9 mouse cellular contexts compared by ENCODE assay signal in the genomic region with DNA sequence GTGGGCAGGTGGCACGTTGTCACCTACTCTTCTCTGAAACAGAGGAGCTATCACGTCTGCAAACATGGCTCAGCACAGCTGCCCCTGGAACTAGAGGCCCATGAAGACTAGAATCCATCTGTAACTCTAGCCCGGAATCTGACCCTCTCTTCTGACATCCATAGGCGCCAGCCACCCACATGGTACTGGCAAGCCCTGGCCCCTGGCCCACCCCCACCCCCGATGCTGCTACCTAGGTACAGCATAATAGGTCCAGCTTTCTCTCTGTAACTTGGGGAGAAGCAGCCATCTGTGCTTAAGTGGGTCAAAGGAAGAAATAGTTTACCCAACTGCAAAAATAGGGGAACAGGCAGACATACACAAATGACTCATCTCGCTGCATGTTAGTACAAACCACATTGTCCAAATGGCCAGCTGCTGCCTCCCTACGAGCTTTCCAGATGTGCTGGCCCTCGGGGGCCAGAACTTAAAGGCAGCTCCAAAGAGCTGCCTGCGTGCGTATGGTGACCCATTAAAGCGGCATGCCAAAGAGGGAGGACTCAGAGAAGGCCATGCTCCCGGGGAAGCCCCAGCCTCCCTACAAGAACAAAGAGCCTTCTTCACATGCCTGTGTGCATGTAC.
DNase-seq lines count a peak whose midpoint lies in the region; ATAC-seq and TF ChIP-seq lines count a peak whose summit lies in the region.
"Had no signal": no experiment of that assay in that cellular context is flagged by ENCODE, and none has a peak within 500 bp of the region (broad histone marks: within the 10 kb centered on the region; RNA-seq: fewer than 3 reads in every experiment).

No protein-coding gene starts in this region.

- H3K9me3 ChIP-seq in kidney, postnatal 0 days (replicated peaks; ENCODE audit: low read length) = no peaks in the 10 kb centered on the region
- H3K9me3 ChIP-seq in kidney, embryonic 16.5 days (ENCODE audit: low read length) = no peaks in the 10 kb centered on the region
- no peaks in the 10 kb centered on the region for H3K9me3 ChIP-seq in embryonic facial prominence, embryonic 11.5 days (replicated peaks; ENCODE audit: control insufficient read depth, low read length)
- no peaks in the 10 kb centered on the region for H3K9me3 ChIP-seq in intestine, postnatal 0 days (ENCODE audit: control insufficient read depth)

- 53% methylated on average over 12 of the region's 12 CpGs for WGBS in kidney, postnatal 0 days
- 52% methylated on average over 12 of the region's 12 CpGs for WGBS in kidney, embryonic 16.5 days
- WGBS in embryonic facial prominence, embryonic 11.5 days = 48% methylated on average over 12 of the region's 12 CpGs
- WGBS in intestine, postnatal 0 days = 58% methylated on average over 12 of the region's 12 CpGs

- no peak overlapping the region for H3K4me2 ChIP-seq in kidney, postnatal 0 days (ENCODE audit: low read length)
- no peak overlapping the region for H3K4me2 ChIP-seq in kidney, embryonic 16.5 days (replicated peaks; ENCODE audit: low read depth, low read length)
- no peak overlapping the region for H3K4me2 ChIP-seq in embryonic facial prominence, embryonic 11.5 days (ENCODE audit: low read depth, low read length)
- no peak overlapping the region for H3K4me2 ChIP-seq in intestine, postnatal 0 days (replicated peaks; ENCODE audit: low read depth)

- peak overlapping the region; percentile 20; the same call in 1 of the 2 replicates for H3K27ac ChIP-seq in kidney, postnatal 0 days
- H3K27ac ChIP-seq in kidney, embryonic 16.5 days (ENCODE audit: low read length) = no peak overlapping the region
- peak overlapping the region; percentile 35; the same call in 1 of the 2 replicates for H3K27ac ChIP-seq in embryonic facial prominence, embryonic 11.5 days (replicated peaks; ENCODE audit: low read depth, low read length)
- peak overlapping the region; percentile 66 for H3K27ac ChIP-seq in intestine, postnatal 0 days (ENCODE audit: low read depth, low read length)

- no peaks in the 10 kb centered on the region for H3K27me3 ChIP-seq in kidney, postnatal 0 days (ENCODE audit: insufficient read depth, low read length)
- no peaks in the 10 kb centered on the region for H3K27me3 ChIP-seq in kidney, embryonic 16.5 days (ENCODE audit: insufficient read depth, low read length)
- H3K27me3 ChIP-seq in embryonic facial prominence, embryonic 11.5 days (ENCODE audit: control insufficient read depth, insufficient read depth, low read length) = no peaks in the 10 kb centered on the region
- H3K27me3 ChIP-seq in intestine, postnatal 0 days (replicated peaks; ENCODE audit: control insufficient read depth, insufficient read depth, low read length) = no peaks in the 10 kb centered on the region

- no peak for TF ChIP-seq CTCF in kidney, postnatal 0 days (IDR thresholded peaks at IDR 0.05; ENCODE audit: low read depth)
- no peak for TF ChIP-seq CTCF in intestine, postnatal 0 days (IDR thresholded peaks at IDR 0.05; ENCODE audit: low read depth)

- no peak overlapping the region for H3K9ac ChIP-seq in kidney, postnatal 0 days (ENCODE audit: low read depth, low read length)
- no peak overlapping the region for H3K9ac ChIP-seq in kidney, embryonic 16.5 days (replicated peaks; ENCODE audit: low read length)
- H3K9ac ChIP-seq in embryonic facial prominence, embryonic 11.5 days (replicated peaks; ENCODE audit: low read length) = no peak overlapping the region
- H3K9ac ChIP-seq in intestine, postnatal 0 days (ENCODE audit: low read depth, low read length) = no peak overlapping the region

- peaks cover 63% of the 10 kb centered on the region for H3K36me3 ChIP-seq in kidney, postnatal 0 days (ENCODE audit: insufficient read depth, low read length)
- peaks cover 55% of the 10 kb centered on the region for H3K36me3 ChIP-seq in kidney, embryonic 16.5 days (ENCODE audit: insufficient read depth, low read length)
- H3K36me3 ChIP-seq in embryonic facial prominence, embryonic 11.5 days (replicated peaks; ENCODE audit: control insufficient read depth, insufficient read depth, low read depth, low read length) = no peaks in the 10 kb centered on the region; the same call in 1 of the 2 replicates
- peaks cover 5% of the 10 kb centered on the region; the same call in 1 of the 2 replicates for H3K36me3 ChIP-seq in intestine, postnatal 0 days (ENCODE audit: control insufficient read depth, insufficient read depth)

- 0 out of 2 replicates have a peak, but pooled peaks cover 2% of the 10 kb centered on the region for H3K4me1 ChIP-seq in kidney, postnatal 0 days (replicated peaks; ENCODE audit: insufficient read depth, low read length)
- H3K4me1 ChIP-seq in kidney, embryonic 16.5 days (ENCODE audit: insufficient read depth, low read length) = peaks cover 14% of the 10 kb centered on the region; the same call in 1 of the 2 replicates
- peaks cover 2% of the 10 kb centered on the region; the same call in 1 of the 2 replicates for H3K4me1 ChIP-seq in embryonic facial prominence, embryonic 11.5 days (ENCODE audit: control insufficient read depth, insufficient read depth, low read length)
- H3K4me1 ChIP-seq in intestine, postnatal 0 days (replicated peaks; ENCODE audit: control insufficient read depth, insufficient read depth, low read length) = no peaks in the 10 kb centered on the region

- no peak for ATAC-seq in kidney, postnatal 0 days (replicated peaks; ENCODE audit: low FRiP score, low read depth)
- ATAC-seq in kidney, embryonic 16.5 days (ENCODE audit: low FRiP score, low TSS enrichment) = no peak
- ATAC-seq in embryonic facial prominence, embryonic 11.5 days (replicated peaks; ENCODE audit: insufficient number of reproducible peaks, low FRiP score, low TSS enrichment, low read depth) = no peak
- peak; percentile 41; the same call in 1 of the 2 replicates for ATAC-seq in intestine, postnatal 0 days

- no peak overlapping the region for H3K4me3 ChIP-seq in kidney, postnatal 0 days (replicated peaks; ENCODE audit: low read depth, low read length)
- no peak overlapping the region for H3K4me3 ChIP-seq in kidney, embryonic 16.5 days (ENCODE audit: low read length)
- H3K4me3 ChIP-seq in embryonic facial prominence, embryonic 11.5 days (ENCODE audit: low read depth, low read length) = no peak overlapping the region
- H3K4me3 ChIP-seq in intestine, postnatal 0 days (ENCODE audit: low read depth, low read length) = no peak overlapping the region

- DNase-seq in kidney, postnatal 0 days (ENCODE audit: low spot score) = peak; percentile 50
- DNase-seq in embryonic facial prominence, embryonic 11.5 days (ENCODE audit: low spot score) = peak; percentile 22
- DNase-seq in skeletal muscle tissue, adult 2 months (ENCODE audit: low read depth, low spot score) = peak; percentile 52
- DNase-seq in spleen, adult 12 weeks (ENCODE audit: low spot score) = no peak
- DNase-seq in spleen, adult 18-20 months = no peak
- no peak for DNase-seq in adrenal gland, postnatal 14 days
- DNase-seq: layer of hippocampus, adult 9-11 months had no signal

Comparison
In these comparisons a context has a peak if more than half of its experiments do, and no peak if none do; other contexts are left out.
1. DNase-seq: peak in kidney, postnatal 0 days (single experiment), embryonic facial prominence, embryonic 11.5 days (single experiment) and skeletal muscle tissue, adult 2 months (single experiment); none in spleen, adult 12 weeks (single experiment), spleen, adult 18-20 months (0 of 2) and adrenal gland, postnatal 14 days (single experiment).